ENCODE assay signal across 10 mouse cellular contexts in the genomic region with DNA sequence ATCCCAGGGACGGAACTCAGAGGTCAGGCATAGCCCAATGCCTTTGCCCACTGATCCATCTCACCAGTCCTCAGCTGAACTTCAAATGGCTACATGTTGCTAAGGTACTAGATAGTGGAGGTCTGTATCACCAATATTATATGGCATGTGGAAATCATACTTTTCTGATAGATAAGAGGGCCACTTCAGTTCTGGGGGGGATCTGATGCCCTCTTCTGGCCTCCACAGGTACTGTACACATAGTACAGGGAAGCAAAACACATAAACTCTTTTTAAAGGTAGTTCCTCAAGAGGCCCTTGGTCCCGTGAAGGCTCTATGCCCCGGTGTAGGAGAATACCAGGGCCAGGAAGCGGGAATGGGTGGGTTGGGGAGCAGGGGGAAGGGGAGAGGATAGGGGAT. TPM values are rescaled to one million over a fixed set of nuclear protein-coding genes. Genes with fewer than 3 reads are reported as not detected.
DNase-seq lines count a peak whose midpoint lies in the region; ATAC-seq and TF ChIP-seq lines count a peak whose summit lies in the region.
"Had no signal": no experiment of that assay in that cellular context is flagged by ENCODE, and none has a peak within 500 bp of the region (broad histone marks: within the 10 kb centered on the region; RNA-seq: fewer than 3 reads in every experiment).

No protein-coding gene starts in this region.

- H3K27me3 ChIP-seq in hindbrain, postnatal 0 days (ENCODE audit: insufficient read depth, low read length): no peaks in the 10 kb centered on the region
- no peaks in the 10 kb centered on the region for H3K27me3 ChIP-seq in hindbrain, embryonic 12.5 days
- H3K27me3 ChIP-seq: neural tube, embryonic 15.5 days had no signal

- no peak overlapping the region for H3K9ac ChIP-seq in hindbrain, postnatal 0 days (replicated peaks; ENCODE audit: low read length)
- no peak overlapping the region for H3K9ac ChIP-seq in hindbrain, embryonic 12.5 days
- H3K9ac ChIP-seq: neural tube, embryonic 15.5 days had no signal

- no peak overlapping the region for H3K4me3 ChIP-seq in hindbrain, postnatal 0 days (ENCODE audit: low read length)
- H3K4me3 ChIP-seq in hindbrain, embryonic 12.5 days: no peak overlapping the region
- H3K4me3 ChIP-seq: neural tube, embryonic 15.5 days had no signal

- no peaks in the 10 kb centered on the region for H3K9me3 ChIP-seq in hindbrain, postnatal 0 days (ENCODE audit: low read length)
- H3K9me3 ChIP-seq in hindbrain, embryonic 12.5 days (replicated peaks): no peaks in the 10 kb centered on the region
- H3K9me3 ChIP-seq: neural tube, embryonic 15.5 days had no signal

- peaks cover 7% of the 10 kb centered on the region for H3K4me1 ChIP-seq in hindbrain, postnatal 0 days (ENCODE audit: insufficient read depth, low read length)
- H3K4me1 ChIP-seq in hindbrain, embryonic 12.5 days: peaks cover 12% of the 10 kb centered on the region

- no peak overlapping the region for H3K4me2 ChIP-seq in hindbrain, postnatal 0 days (ENCODE audit: low read depth, low read length)
- H3K4me2 ChIP-seq in hindbrain, embryonic 12.5 days (replicated peaks): no peak overlapping the region
- H3K4me2 ChIP-seq: neural tube, embryonic 15.5 days had no signal

- TF ChIP-seq CTCF in hindbrain, postnatal 0 days (IDR thresholded peaks at IDR 0.05; ENCODE audit: low read depth): peak; percentile 52

- DNase-seq in hindbrain, postnatal 0 days (ENCODE audit: low spot score): no peak
- peak; percentile 56 to 64 for DNase-seq in B cell, adult 2 months
- DNase-seq in c-Kit-positive CD71-positive TER-119-negative erythroid progenitor cells, embryonic 14.5 days (ENCODE audit: low read depth): peak; percentile 34
- peak; percentile 52 for DNase-seq in naive thymus-derived CD4-positive, alpha-beta T cell, adult 2 months (ENCODE audit: low read depth)
- no peak for DNase-seq in layer of hippocampus, postnatal 25 days (ENCODE audit: extremely low spot score in 1 of 2, low spot score in 1 of 2)
- no peak for DNase-seq in cerebellum, adult 18-20 months
- DNase-seq in adrenal gland, postnatal 25 days: no peak
- DNase-seq: embryo, embryonic 11 days had no signal

- no peak for ATAC-seq in hindbrain, postnatal 0 days
- no peak for ATAC-seq in hindbrain, embryonic 12.5 days (ENCODE audit: low FRiP score)

- 69% methylated on average over 4 of the region's 4 CpGs for WGBS in hindbrain, postnatal 0 days
- 70% methylated on average over 4 of the region's 4 CpGs for WGBS in hindbrain, embryonic 12.5 days

- no peaks in the 10 kb centered on the region for H3K36me3 ChIP-seq in hindbrain, postnatal 0 days (ENCODE audit: insufficient read depth, low read length)
- H3K36me3 ChIP-seq in hindbrain, embryonic 12.5 days: no peaks in the 10 kb centered on the region
- H3K36me3 ChIP-seq: neural tube, embryonic 15.5 days had no signal

- no peak overlapping the region for H3K27ac ChIP-seq in hindbrain, postnatal 0 days
- no peak overlapping the region for H3K27ac ChIP-seq in hindbrain, embryonic 12.5 days
- H3K27ac ChIP-seq: neural tube, embryonic 15.5 days had no signal

RNA-seq across cellular contexts. Expression of a gene that starts 2.1 kb away (rescaled TPM):
- 114 and 123 TPM in 2 replicates for total RNA-seq in hindbrain, postnatal 0 days (2014; rRNA removed)
- 208 and 214 TPM in 2 replicates for polyA plus RNA-seq in hindbrain, postnatal 0 days (2015; fragmentation: Nextera tagmentation; extraction: Ambion mirVana)
- polyA plus RNA-seq in hindbrain, embryonic 12.5 days (2016; fragmentation: Nextera tagmentation; extraction: Ambion mirVana): 174 and 188 TPM in 2 replicates
- total RNA-seq in layer of hippocampus, postnatal 25 days (2021): 10 to 100 TPM; 69.5 to 82.7 TPM
- total RNA-seq in adrenal gland, postnatal 25 days (2021): 103 and 108 TPM in 2 replicates

RNA-seq across cellular contexts. Expression of a gene that starts 30.0 kb away (rescaled TPM):
- total RNA-seq in hindbrain, postnatal 0 days (2014; rRNA removed): 1.2 TPM in 1 of 2 replicates, not detected in the other
- polyA plus RNA-seq in hindbrain, postnatal 0 days (2015; fragmentation: Nextera tagmentation; extraction: Ambion mirVana): 10.8 and 11.2 TPM in 2 replicates
- polyA plus RNA-seq in hindbrain, embryonic 12.5 days (2016; fragmentation: Nextera tagmentation; extraction: Ambion mirVana): 27.9 and 29.9 TPM in 2 replicates
- under 1 TPM; 0.49 to 0.68 TPM for total RNA-seq in layer of hippocampus, postnatal 25 days (2021)
- 4.1 and 5.6 TPM in 2 replicates for total RNA-seq in adrenal gland, postnatal 25 days (2021)

RNA-seq across cellular contexts. Expression of a gene that starts 31.7 kb away (rescaled TPM):
- total RNA-seq in hindbrain, postnatal 0 days (2014; rRNA removed): 121 and 126 TPM in 2 replicates
- 113 and 117 TPM in 2 replicates for polyA plus RNA-seq in hindbrain, postnatal 0 days (2015; fragmentation: Nextera tagmentation; extraction: Ambion mirVana)
- polyA plus RNA-seq in hindbrain, embryonic 12.5 days (2016; fragmentation: Nextera tagmentation; extraction: Ambion mirVana): 102 and 111 TPM in 2 replicates
- 100 to 1,000 TPM; 163 to 168 TPM for total RNA-seq in layer of hippocampus, postnatal 25 days (2021)
- total RNA-seq in adrenal gland, postnatal 25 days (2021): 99.8 and 120 TPM in 2 replicates

RNA-seq across cellular contexts. Expression of a gene that starts 41.6 kb away (rescaled TPM):
- total RNA-seq in hindbrain, postnatal 0 days (2014; rRNA removed): 10.2 and 24.9 TPM in 2 replicates
- polyA plus RNA-seq in hindbrain, postnatal 0 days (2015; fragmentation: Nextera tagmentation; extraction: Ambion mirVana): 27.6 and 33.0 TPM in 2 replicates
- polyA plus RNA-seq in hindbrain, embryonic 12.5 days (2016; fragmentation: Nextera tagmentation; extraction: Ambion mirVana): 25.2 and 26.4 TPM in 2 replicates
- total RNA-seq in layer of hippocampus, postnatal 25 days (2021): 10 to 100 TPM; 20.0 to 22.3 TPM
- 44.9 and 47.9 TPM in 2 replicates for total RNA-seq in adrenal gland, postnatal 25 days (2021)

Comparison
In these comparisons a context has a peak if more than half of its experiments do, and no peak if none do; other contexts are left out.
1. DNase-seq: peak in B cell, adult 2 months (2 of 2), c-Kit-positive CD71-positive TER-119-negative erythroid progenitor cells, embryonic 14.5 days (single experiment) and naive thymus-derived CD4-positive, alpha-beta T cell, adult 2 months (single experiment); none in hindbrain, postnatal 0 days (single experiment), layer of hippocampus, postnatal 25 days (0 of 2), cerebellum, adult 18-20 months (0 of 2) and adrenal gland, postnatal 25 days (single experiment).